Mouse (Mus musculus) limb, embryonic 15.5 days (tissue): Measurements from ENCODE around the gene Mb21d2. TPM values are rescaled to one million over a fixed set of nuclear protein-coding genes. Genes with fewer than 3 reads are reported as not detected.

Source experiments
- ATAC-seq: fragments of 200-750 bp; cut with Nextera tagmentation; 2 replicates; pipeline ENCODE4 v1.8.0; 2017; ENCODE audit warnings: low read depth, moderate TSS enrichment; ENCODE audit not compliant: insufficient number of reproducible peaks, low FRiP score, low TSS enrichment
- H3K27ac ChIP-seq: fragments of 300-500 bp; sonication (generic); 2 replicates; pipeline ENCODE4 v1.5.1; 2015; ENCODE audit warnings: moderate library complexity, mild to moderate bottlenecking, inconsistent platforms
- H3K27me3 ChIP-seq: fragments of 300-500 bp; sonication (generic); 2 replicates; pipeline ENCODE4 v1.6.1; 2015; ENCODE audit warnings: inconsistent platforms
- H3K36me3 ChIP-seq: fragments of 300-500 bp; sonication (generic); 2 replicates; pipeline ENCODE4 v1.6.1; 2015; ENCODE audit warnings: inconsistent platforms
- H3K4me1 ChIP-seq: fragments of 300-500 bp; sonication (generic); 2 replicates; pipeline ENCODE4 v1.6.1; 2015; ENCODE audit warnings: inconsistent platforms
- H3K4me2 ChIP-seq: fragments of 300-500 bp; sonication (generic); 2 replicates; pipeline ENCODE4 v1.6.1; 2015; ENCODE audit warnings: mild to moderate bottlenecking, inconsistent platforms
- H3K4me3 ChIP-seq: fragments of 300-500 bp; sonication (generic); 2 replicates; pipeline ENCODE4 v1.5.1; 2015; ENCODE audit warnings: mild to moderate bottlenecking, inconsistent platforms
- H3K9ac ChIP-seq: fragments of 300-500 bp; sonication (generic); 2 replicates; pipeline ENCODE4 v1.6.1; 2015; ENCODE audit warnings: inconsistent platforms
- H3K9me3 ChIP-seq: fragments of 300-500 bp; sonication (generic); 2 replicates; pipeline ENCODE4 v1.6.1; 2016; ENCODE audit warnings: inconsistent platforms
- WGBS: fragments of 180-500 bp; shearing (Covaris S2); methylation state at CpG from one replicate; pipeline ENCODE4 v1.1.7; 2015; 5-methylcytosine and 5-hydroxymethylcytosine counted together
- polyA plus RNA-seq: library from polyadenylated mRNA; unstranded; fragments of >200 nt; fragmentation: Nextera tagmentation; extraction: Ambion mirVana; gene quantifications from 2 replicates; pipeline ENCODE4 v1.2.1, GENCODE M21; 2015

Gene Mb21d2
- polyA plus RNA-seq, result 7.4 and 7.7 TPM in 2 replicates

DNA sequence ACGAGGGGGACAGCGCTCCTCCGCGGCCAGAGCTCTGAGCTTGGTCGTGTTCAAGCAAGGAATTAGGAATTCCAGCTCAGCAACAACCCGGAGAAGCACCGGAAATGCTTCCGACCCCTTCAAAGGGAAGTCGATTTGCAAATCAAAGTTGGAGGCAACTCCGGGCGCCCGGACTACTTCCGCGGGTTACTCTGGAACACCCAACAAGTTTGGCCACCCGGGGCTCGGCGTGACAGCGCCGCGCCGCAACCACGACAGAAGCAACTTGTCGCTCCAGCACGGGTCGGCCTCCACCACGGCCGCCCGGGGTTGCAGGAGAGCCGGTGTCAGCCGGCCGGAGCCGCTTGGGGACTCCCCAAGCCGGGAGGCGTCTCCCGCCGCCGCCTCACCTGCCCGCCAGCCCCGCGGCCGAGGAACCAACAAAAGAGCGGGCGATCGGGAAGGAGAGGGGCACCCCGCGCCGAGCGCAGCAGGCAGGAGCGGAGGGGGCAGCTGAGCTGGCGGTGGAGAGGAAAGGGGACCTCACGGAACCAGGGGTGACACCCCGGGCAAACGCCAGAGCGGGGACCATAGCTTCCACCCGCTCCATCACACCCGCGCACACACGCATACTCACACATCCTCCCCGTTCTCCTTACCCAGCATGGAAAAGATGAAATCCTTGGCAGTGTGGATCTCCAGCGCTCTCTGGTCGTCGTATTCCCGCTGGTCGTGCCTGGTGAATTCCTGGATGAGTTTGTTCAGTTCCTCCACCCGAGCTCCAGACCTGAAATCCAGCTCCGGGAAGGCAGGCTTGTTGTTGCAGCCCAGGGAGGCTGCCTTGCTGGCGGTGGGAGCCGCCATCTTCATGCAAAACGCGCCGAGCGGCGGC lies at the start of gene Mb21d2:
Gene Mb21d2 (minus strand): TSS at position 859 of the 871 bp plus-strand sequence.
- Histone ChIP-seq H3K27me3 (peaks cover 12% of the 10 kb centered on the region), H3K4me1 (peaks cover 14% of the 10 kb centered on the region), H3K9me3 (no peaks in the 10 kb centered on the region), H3K27ac (peak within 1 kb of the TSS; percentile 89), H3K36me3 (no peaks in the 10 kb centered on the region), H3K4me2 (peak within 1 kb of the TSS; percentile 84), H3K9ac (peak within 1 kb of the TSS; percentile 70), H3K4me3 (peak within 1 kb of the TSS; percentile 81)
- WGBS, result under 1% methylated on average over 72 of the region's 73 CpGs
- peak; percentile 45 for ATAC-seq

DNA sequence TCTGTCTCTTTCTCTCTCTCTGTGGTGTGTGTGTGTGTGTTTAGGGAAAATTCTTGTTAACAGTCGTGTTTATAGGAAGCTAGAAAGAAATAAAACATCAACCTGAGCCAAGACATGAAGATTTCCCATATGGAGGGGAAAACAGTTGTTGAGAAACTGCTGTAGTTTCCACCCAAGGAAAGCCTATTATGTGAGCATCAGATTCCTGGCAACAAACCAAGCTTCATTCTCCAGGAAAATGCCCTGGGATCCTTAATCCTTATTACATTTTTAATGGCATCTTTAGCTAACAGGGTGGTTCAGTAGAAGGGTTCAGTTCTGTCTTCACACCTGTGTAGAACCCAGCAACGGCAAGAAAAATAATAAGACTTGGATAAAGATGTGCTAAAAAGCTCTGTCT lies 36.8 kb upstream of the Mb21d2 start:
- Histone ChIP-seq H3K4me2 (no peak overlapping the region), H3K4me3 (no peak overlapping the region), H3K9ac (no peak overlapping the region), H3K27ac (no peak overlapping the region), H3K9me3 (no peaks in the 10 kb centered on the region), H3K27me3 (no peaks in the 10 kb centered on the region), H3K4me1 (no peaks in the 10 kb centered on the region), H3K36me3 (no peaks in the 10 kb centered on the region)
- no peak for ATAC-seq
- 53% methylated on average over 2 of the region's 2 CpGs for WGBS

DNA sequence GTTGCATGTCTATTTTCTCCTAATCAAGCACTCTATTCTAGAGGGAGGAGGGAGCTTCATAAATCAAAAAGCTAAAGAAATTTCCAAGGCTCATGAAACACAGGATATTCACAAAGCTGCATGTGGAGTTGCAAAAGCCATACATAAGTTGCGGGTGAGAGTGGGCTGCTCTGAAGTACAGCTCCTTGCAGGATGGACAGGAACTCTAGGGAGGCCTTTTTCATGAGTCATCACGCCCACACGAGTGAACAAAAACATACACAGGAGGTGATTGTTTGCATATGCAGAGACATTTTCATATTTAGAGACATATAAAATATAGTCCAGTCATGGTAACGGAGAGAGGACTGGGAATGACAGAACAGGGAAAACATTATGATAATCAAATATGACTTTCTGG lies 34.6 kb upstream of the Mb21d2 start:
- Histone ChIP-seq H3K4me3 (no peak overlapping the region), H3K27ac (no peak overlapping the region)

DNA sequence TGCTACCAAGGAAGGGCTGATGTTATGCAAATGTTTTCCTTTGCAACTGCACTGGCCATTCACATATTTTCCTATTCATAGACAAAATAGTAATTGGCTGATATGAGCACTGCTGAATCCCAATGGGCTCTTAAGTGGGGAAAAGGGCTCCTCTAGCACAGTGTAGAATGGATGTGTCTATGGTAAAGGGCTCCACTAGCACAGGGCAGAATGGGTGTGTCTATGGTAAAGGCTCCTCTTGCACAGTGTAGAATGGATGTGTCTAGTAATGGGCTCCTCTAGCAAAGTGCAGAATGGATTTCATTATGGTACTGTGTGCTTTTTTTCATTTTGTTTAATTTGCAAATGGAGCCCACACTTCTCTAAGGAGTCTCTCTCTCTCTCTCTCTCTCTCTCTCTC lies 33.5 kb upstream of the Mb21d2 start:
- Histone ChIP-seq H3K9me3 (no peaks in the 10 kb centered on the region), H3K9ac (no peak overlapping the region), H3K4me3 (no peak overlapping the region), H3K36me3 (no peaks in the 10 kb centered on the region), H3K27me3 (no peaks in the 10 kb centered on the region), H3K4me1 (no peaks in the 10 kb centered on the region), H3K4me2 (no peak overlapping the region), H3K27ac (no peak overlapping the region)
- no peak for ATAC-seq

More for the DNA sequence above, 34.6 kb upstream of the Mb21d2 start:
- ATAC-seq, result no peak
- H3K9ac ChIP-seq, result no peak overlapping the region
- no peaks in the 10 kb centered on the region for H3K9me3 ChIP-seq
- H3K4me1 ChIP-seq, result no peaks in the 10 kb centered on the region
- no peaks in the 10 kb centered on the region for H3K27me3 ChIP-seq
- WGBS, result 64% methylated on average over 4 of the region's 4 CpGs
- H3K4me2 ChIP-seq, result no peak overlapping the region
- H3K36me3 ChIP-seq, result no peaks in the 10 kb centered on the region

GRCm38 (mm10) chr16:28949810-28950209 lies 20.3 kb upstream of the Mb21d2 start:
- Histone ChIP-seq H3K27me3 (no peaks in the 10 kb centered on the region), H3K9ac (no peak overlapping the region)
- 67% methylated on average over 5 of the region's 5 CpGs for WGBS

DNA sequence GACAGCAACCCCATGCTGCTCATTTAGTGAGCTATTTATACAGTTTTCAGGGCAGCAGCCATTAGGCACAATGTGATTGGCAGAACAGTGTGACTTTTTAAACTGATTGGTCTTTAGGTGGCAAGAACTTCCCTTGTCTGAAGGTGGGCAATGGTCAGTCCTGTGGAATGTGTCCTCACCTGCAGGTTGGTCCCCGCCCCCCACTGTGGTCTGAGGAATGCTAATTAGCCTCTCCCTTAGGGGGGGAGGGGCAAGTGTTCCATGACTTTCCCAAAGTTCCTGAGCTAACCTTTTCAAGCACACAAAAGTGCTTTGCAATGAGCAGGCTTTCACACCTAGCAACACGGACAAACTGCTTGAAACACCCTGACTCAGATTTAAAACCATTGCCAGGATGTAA lies 13.8 kb upstream of the Mb21d2 start:
- H3K4me2 ChIP-seq, result no peak overlapping the region
- no peaks in the 10 kb centered on the region for H3K36me3 ChIP-seq
- H3K9ac ChIP-seq, result no peak overlapping the region
- no peaks in the 10 kb centered on the region for H3K27me3 ChIP-seq
- H3K4me3 ChIP-seq, result no peak overlapping the region
- no peaks in the 10 kb centered on the region for H3K9me3 ChIP-seq
- ATAC-seq, result no peak
- 58% methylated on average over 2 of the region's 2 CpGs for WGBS
- H3K27ac ChIP-seq, result no peak overlapping the region
- H3K4me1 ChIP-seq, result no peaks in the 10 kb centered on the region

More at GRCm38 (mm10) chr16:28949810-28950209, 20.3 kb upstream of the Mb21d2 start:
- Histone ChIP-seq H3K27ac (no peak overlapping the region), H3K4me2 (no peak overlapping the region), H3K36me3 (no peaks in the 10 kb centered on the region), H3K9me3 (no peaks in the 10 kb centered on the region), H3K4me1 (no peaks in the 10 kb centered on the region), H3K4me3 (no peak overlapping the region)
- ATAC-seq, result no peak

DNA sequence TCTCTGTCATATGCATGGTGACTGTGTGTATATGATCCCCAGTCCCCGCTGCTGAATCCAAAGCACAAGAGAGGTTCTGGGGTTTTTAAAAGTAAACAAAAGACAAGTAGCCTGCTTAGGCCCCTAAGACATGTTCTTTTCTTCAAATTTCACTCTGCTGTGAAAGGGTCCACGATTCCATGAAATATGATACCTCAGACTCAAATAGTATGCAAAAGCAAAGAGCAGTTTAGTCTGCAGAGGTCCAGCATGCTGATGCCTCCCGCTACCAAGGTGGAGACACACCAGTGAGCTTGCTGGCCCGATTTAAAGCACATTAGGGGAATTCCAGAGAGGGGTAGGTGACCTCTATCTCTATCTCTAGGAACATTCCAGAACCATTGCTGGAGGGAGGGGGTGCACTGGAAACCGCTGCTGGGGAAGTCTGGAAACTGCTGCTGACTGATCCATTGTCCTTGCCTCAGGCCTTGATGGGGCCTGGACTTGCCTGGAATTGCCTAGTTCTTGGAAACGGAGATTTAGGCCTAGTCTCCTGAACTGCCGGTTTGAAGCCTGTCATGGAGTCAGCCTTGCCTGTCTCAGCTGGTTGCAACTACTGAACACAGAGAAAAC lies 6.8 kb upstream of the Mb21d2 start:
- no peaks in the 10 kb centered on the region for H3K9me3 ChIP-seq
- H3K4me2 ChIP-seq, result no peak overlapping the region
- ATAC-seq, result no peak
- no peak overlapping the region for H3K4me3 ChIP-seq
- no peak overlapping the region for H3K27ac ChIP-seq
- no peaks in the 10 kb centered on the region for H3K36me3 ChIP-seq
- H3K4me1 ChIP-seq, result no peaks in the 10 kb centered on the region
- H3K9ac ChIP-seq, result no peak overlapping the region
- 47% methylated on average over 7 of the region's 7 CpGs for WGBS
- no peaks in the 10 kb centered on the region for H3K27me3 ChIP-seq

DNA sequence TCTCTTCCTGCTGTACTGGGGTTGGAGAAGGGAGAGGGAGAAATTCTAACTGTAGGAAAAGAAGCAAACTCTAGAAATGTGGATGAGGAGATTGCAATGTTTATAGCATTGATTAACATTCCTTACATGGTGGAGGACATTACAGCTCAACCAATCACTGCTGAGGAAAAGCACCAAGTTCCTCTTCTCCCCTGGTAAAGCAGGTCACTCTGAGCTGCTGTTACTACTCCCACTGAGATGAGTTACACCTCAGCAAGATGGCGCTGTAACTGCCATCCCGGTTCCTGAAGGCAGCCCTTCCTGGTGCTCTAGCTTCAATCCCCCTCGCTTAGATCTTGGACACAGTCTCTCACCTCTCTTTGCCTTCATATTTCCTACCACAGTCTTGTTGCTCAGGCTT lies 6.2 kb upstream of the Mb21d2 start:
- ATAC-seq, result no peak
- H3K36me3 ChIP-seq, result no peaks in the 10 kb centered on the region
- WGBS, result 75% methylated on average over 3 of the region's 3 CpGs
- H3K9me3 ChIP-seq, result no peaks in the 10 kb centered on the region
- no peak overlapping the region for H3K27ac ChIP-seq
- no peaks in the 10 kb centered on the region for H3K4me1 ChIP-seq
- no peak overlapping the region for H3K4me2 ChIP-seq
- H3K4me3 ChIP-seq, result no peak overlapping the region
- peaks cover 3% of the 10 kb centered on the region for H3K27me3 ChIP-seq
- H3K9ac ChIP-seq, result no peak overlapping the region

DNA sequence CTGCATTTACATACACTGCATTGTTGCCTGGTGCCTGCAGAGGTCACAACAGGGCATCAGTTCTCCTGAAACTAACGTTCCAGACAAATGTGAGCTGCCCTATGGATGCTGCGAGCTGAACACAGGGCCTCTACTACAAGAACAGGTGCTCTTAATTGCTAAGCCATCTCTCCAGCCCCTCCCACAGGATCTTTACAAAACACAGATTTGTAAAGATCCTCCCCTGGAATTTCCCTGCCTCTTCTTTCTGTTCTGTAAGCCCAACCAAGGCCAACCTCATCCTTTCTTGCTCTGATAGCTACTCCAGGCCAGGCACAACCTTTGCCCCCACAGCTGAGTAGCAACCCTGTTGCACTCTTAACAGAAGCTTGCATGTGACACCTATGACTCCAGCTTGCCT lies 1.7 kb upstream of the Mb21d2 start:
- Histone ChIP-seq H3K9me3 (no peaks in the 10 kb centered on the region), H3K4me2 (no peak overlapping the region), H3K9ac (no peak overlapping the region), H3K4me3 (no peak overlapping the region), H3K4me1 (peaks cover 14% of the 10 kb centered on the region), H3K36me3 (no peaks in the 10 kb centered on the region), H3K27ac (no peak overlapping the region), H3K27me3 (peaks cover 12% of the 10 kb centered on the region)
- no peak for ATAC-seq
- WGBS, result 67% methylated on average over 2 of the region's 2 CpGs

DNA sequence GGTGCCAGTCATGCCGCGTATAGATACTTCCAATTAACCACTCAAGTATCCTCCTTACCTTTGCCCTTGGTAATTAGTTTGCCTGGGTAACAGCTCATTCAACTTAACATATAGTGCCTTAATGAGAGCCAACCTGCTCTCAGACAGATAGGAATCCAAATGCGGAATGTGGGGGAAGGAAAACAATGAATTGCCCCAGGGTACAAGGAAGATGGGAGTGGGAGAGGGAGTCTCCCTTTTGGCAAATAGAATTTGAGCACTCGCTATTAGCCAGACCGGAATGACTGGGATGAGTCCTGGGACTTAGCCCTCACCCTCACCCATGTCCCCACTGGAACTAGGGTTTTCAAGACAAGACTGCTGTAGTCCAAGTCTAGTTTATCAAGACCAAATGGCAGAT lies 953 bp upstream of the Mb21d2 start:
- Histone ChIP-seq H3K4me3 (peak overlapping the region; percentile 81), H3K9ac (no peak overlapping the region), H3K27ac (no peak overlapping the region), H3K9me3 (no peaks in the 10 kb centered on the region), H3K4me1 (peaks cover 14% of the 10 kb centered on the region), H3K36me3 (no peaks in the 10 kb centered on the region), H3K27me3 (peaks cover 12% of the 10 kb centered on the region), H3K4me2 (peak overlapping the region; percentile 84)
- 15% methylated on average over 5 of the region's 5 CpGs for WGBS
- no peak for ATAC-seq

DNA sequence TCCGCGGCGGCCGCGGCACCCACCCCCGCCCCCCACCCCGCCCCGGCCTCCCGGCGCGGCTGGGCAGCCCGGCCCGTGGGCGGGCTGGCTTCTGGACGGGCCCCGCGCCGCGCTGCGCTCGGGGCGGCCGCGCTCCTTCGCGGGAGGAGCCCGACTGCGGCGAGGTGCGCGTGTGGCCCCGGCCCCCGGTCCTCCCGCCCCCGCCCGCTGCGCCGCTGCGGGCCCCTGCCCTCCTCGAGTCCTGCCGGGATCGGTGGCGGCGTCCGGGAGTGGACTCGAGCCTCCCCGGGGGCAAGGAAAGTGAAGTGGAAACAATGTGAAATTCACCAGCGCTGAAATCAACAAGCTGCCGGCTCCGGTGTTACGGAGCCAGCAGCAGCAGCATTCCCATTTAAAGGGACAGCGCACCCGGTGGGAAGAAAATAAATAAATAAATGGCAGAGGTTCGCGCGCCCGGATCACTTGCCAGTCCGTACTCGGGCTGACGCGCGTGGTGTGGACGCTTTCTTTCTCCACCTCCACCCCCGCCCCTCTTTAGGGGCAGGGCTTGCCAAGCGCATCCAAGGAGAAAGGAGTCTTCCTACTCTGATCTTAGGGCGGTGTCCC lies 316 bp upstream of the Mb21d2 start:
- ATAC-seq, result peak; percentile 46
- no peaks in the 10 kb centered on the region for H3K36me3 ChIP-seq
- no peaks in the 10 kb centered on the region for H3K9me3 ChIP-seq
- peak overlapping the region; percentile 84 for H3K4me2 ChIP-seq
- peak overlapping the region; percentile 70 for H3K9ac ChIP-seq
- peaks cover 12% of the 10 kb centered on the region for H3K27me3 ChIP-seq
- WGBS, result under 1% methylated on average over 58 of the region's 66 CpGs
- peak overlapping the region; percentile 89 for H3K27ac ChIP-seq
- H3K4me1 ChIP-seq, result peaks cover 14% of the 10 kb centered on the region
- peak overlapping the region; percentile 81 for H3K4me3 ChIP-seq

DNA sequence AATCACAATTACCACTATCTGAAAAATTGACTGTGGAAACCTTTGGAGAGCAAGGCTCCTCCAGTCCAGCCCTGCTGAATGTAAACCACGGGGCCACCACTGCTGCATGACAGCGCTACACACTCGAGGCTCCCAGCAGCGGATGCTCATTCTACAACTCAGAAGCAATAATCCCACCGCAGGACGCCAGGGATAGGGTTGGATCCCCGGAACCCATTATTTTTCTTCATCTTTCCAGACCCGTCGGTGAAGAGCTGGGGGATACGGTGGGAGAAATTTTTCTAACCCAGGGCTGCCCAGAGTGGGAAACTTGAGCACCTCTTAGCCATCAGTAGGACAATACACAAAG lies 1.0 kb downstream of the Mb21d2 start:
- Histone ChIP-seq H3K4me3 (peak overlapping the region; percentile 81), H3K4me1 (peaks cover 14% of the 10 kb centered on the region), H3K4me2 (peak overlapping the region; percentile 84), H3K9me3 (no peaks in the 10 kb centered on the region), H3K36me3 (no peaks in the 10 kb centered on the region), H3K9ac (peak overlapping the region; percentile 70), H3K27me3 (peaks cover 12% of the 10 kb centered on the region), H3K27ac (peak overlapping the region; percentile 89)
- whole genome bisulfite sequencing, result under 1% methylated on average over 10 of the region's 10 CpGs
- no peak; the same call in 1 of the 2 replicates for ATAC-seq
